20 mouse cellular contexts compared by ENCODE assay signal in genomic region chr7:99091915-99092645, GRCm38 (mm10). TPM values are rescaled to one million over a fixed set of nuclear protein-coding genes. Genes with fewer than 3 reads are reported as not detected.
A peak's percentile ranks its signal among the peaks of the same experiment; 100 is the strongest.
DNase-seq lines count a peak whose midpoint lies in the region; ATAC-seq and TF ChIP-seq lines count a peak whose summit lies in the region.
"Had no signal": no experiment of that assay in that cellular context is flagged by ENCODE, and none has a peak within 500 bp of the region (broad histone marks: within the 10 kb centered on the region; RNA-seq: fewer than 3 reads in every experiment).

No protein-coding gene starts in this region.

- TF ChIP-seq CTCF in kidney, postnatal 0 days (IDR thresholded peaks at IDR 0.05; ENCODE audit: low read depth), result no peak
- no peak for TF ChIP-seq CTCF in liver, postnatal 0 days (IDR thresholded peaks at IDR 0.05; ENCODE audit: low read depth)
- TF ChIP-seq CTCF in ES-Bruce4 (IDR thresholded peaks at IDR 0.05; ENCODE audit: low read depth, low read length), result no peak

- no peaks in the 10 kb centered on the region for H3K27me3 ChIP-seq in kidney, postnatal 0 days (ENCODE audit: insufficient read depth, low read length)
- H3K27me3 ChIP-seq in liver, postnatal 0 days (ENCODE audit: insufficient read depth, low read length), result no peaks in the 10 kb centered on the region
- no peaks in the 10 kb centered on the region for H3K27me3 ChIP-seq in liver, embryonic 11.5 days (replicated peaks; ENCODE audit: control insufficient read depth, insufficient read depth, low read length)
- H3K27me3 ChIP-seq in ES-Bruce4 (ENCODE audit: control insufficient read depth, insufficient read depth, low read length, poor library complexity, severe bottlenecking), result no peaks in the 10 kb centered on the region
- no peaks in the 10 kb centered on the region for H3K27me3 ChIP-seq in hindbrain, embryonic 10.5 days (ENCODE audit: insufficient read depth, poor library complexity, severe bottlenecking)
- H3K27me3 ChIP-seq: embryonic facial prominence, embryonic 12.5 days; forebrain, embryonic 15.5 days; heart, embryonic 15.5 days; Patski had no signal

- no peak overlapping the region for H3K9ac ChIP-seq in kidney, postnatal 0 days (ENCODE audit: low read depth, low read length)
- peak overlapping the region; percentile 46; the same call in 1 of the 2 replicates for H3K9ac ChIP-seq in liver, postnatal 0 days (replicated peaks)
- H3K9ac ChIP-seq in liver, embryonic 11.5 days (ENCODE audit: low read depth, low read length), result no peak overlapping the region
- no peak overlapping the region for H3K9ac ChIP-seq in ES-Bruce4 (ENCODE audit: low read depth, poor library complexity, severe bottlenecking)
- H3K9ac ChIP-seq: embryonic facial prominence, embryonic 12.5 days; forebrain, embryonic 15.5 days; heart, embryonic 15.5 days had no signal

- peaks cover 7% of the 10 kb centered on the region; the same call in 1 of the 2 replicates for H3K36me3 ChIP-seq in kidney, postnatal 0 days (ENCODE audit: insufficient read depth, low read length)
- peaks cover 21% of the 10 kb centered on the region for H3K36me3 ChIP-seq in liver, postnatal 0 days (replicated peaks; ENCODE audit: insufficient read depth, low read length)
- H3K36me3 ChIP-seq in liver, embryonic 11.5 days (ENCODE audit: control insufficient read depth, insufficient read depth, low read length), result no peaks in the 10 kb centered on the region; the same call in 1 of the 2 replicates
- no peaks in the 10 kb centered on the region for H3K36me3 ChIP-seq in ES-Bruce4 (ENCODE audit: control insufficient read depth, insufficient read depth, low read length, poor library complexity, severe bottlenecking)
- H3K36me3 ChIP-seq in hindbrain, embryonic 10.5 days, result peaks cover 5% of the 10 kb centered on the region; the same call in 1 of the 2 replicates

- ATAC-seq in kidney, postnatal 0 days (replicated peaks; ENCODE audit: low FRiP score, low read depth), result 0 out of 2 replicates have a peak, but pooled peaks have one; percentile 40
- peak; percentile 76 for ATAC-seq in liver, postnatal 0 days
- ATAC-seq in liver, embryonic 11.5 days (replicated peaks; ENCODE audit: low FRiP score), result no peak
- ATAC-seq: activated CD4-positive, CD25-positive, alpha-beta regulatory T cell, adult 4 months; forebrain, embryonic 15.5 days; hindbrain, embryonic 16.5 days; Patski had no signal

- H3K27ac ChIP-seq in kidney, postnatal 0 days, result no peak overlapping the region
- peak overlapping the region; percentile 62; the same call in 1 of the 2 replicates for H3K27ac ChIP-seq in liver, postnatal 0 days (ENCODE audit: low read depth)
- H3K27ac ChIP-seq in liver, embryonic 11.5 days (ENCODE audit: low read depth, low read length), result no peak overlapping the region
- no peak overlapping the region for H3K27ac ChIP-seq in ES-Bruce4 (ENCODE audit: insufficient read depth, low read length)
- no peak overlapping the region for H3K27ac ChIP-seq in hindbrain, embryonic 10.5 days
- H3K27ac ChIP-seq: embryonic facial prominence, embryonic 12.5 days; forebrain, embryonic 15.5 days; heart, adult 2 months; heart, embryonic 15.5 days had no signal

- 57% methylated on average over 17 of the region's 17 CpGs for WGBS in kidney, postnatal 0 days
- WGBS in liver, postnatal 0 days (ENCODE audit: insufficient replicate concordance), result 70% methylated on average over 17 of the region's 17 CpGs
- WGBS in liver, embryonic 11.5 days, result 84% methylated on average over 17 of the region's 17 CpGs
- WGBS in hindbrain, embryonic 10.5 days, result 89% methylated on average over 17 of the region's 17 CpGs

- H3K9me3 ChIP-seq in kidney, postnatal 0 days (replicated peaks; ENCODE audit: low read length), result no peaks in the 10 kb centered on the region
- H3K9me3 ChIP-seq in liver, postnatal 0 days (ENCODE audit: low read length), result no peaks in the 10 kb centered on the region
- H3K9me3 ChIP-seq in liver, embryonic 11.5 days (ENCODE audit: control insufficient read depth, low read length), result no peaks in the 10 kb centered on the region
- H3K9me3 ChIP-seq in ES-Bruce4 (replicated peaks; ENCODE audit: control insufficient read depth, insufficient read depth, low read length, poor library complexity, severe bottlenecking), result no peaks in the 10 kb centered on the region
- no peaks in the 10 kb centered on the region for H3K9me3 ChIP-seq in hindbrain, embryonic 10.5 days
- H3K9me3 ChIP-seq: embryonic facial prominence, embryonic 12.5 days; forebrain, embryonic 15.5 days; heart, embryonic 15.5 days had no signal

- H3K4me2 ChIP-seq in kidney, postnatal 0 days (ENCODE audit: low read length), result no peak overlapping the region
- 0 out of 2 replicates have a peak overlapping the region, but pooled peaks have one; percentile 10 for H3K4me2 ChIP-seq in liver, postnatal 0 days (ENCODE audit: low read depth, low read length)
- H3K4me2 ChIP-seq in liver, embryonic 11.5 days, result no peak overlapping the region
- H3K4me2 ChIP-seq: embryonic facial prominence, embryonic 12.5 days; forebrain, embryonic 15.5 days; heart, embryonic 11.5 days; heart, embryonic 15.5 days had no signal

- TF ChIP-seq POLR2A in ES-Bruce4 (IDR thresholded peaks at IDR 0.05; ENCODE audit: insufficient read depth, low read length), result no peak

- H3K4me3 ChIP-seq in kidney, postnatal 0 days (replicated peaks; ENCODE audit: low read depth, low read length), result no peak overlapping the region
- H3K4me3 ChIP-seq in liver, postnatal 0 days (ENCODE audit: low read depth, low read length), result no peak overlapping the region
- H3K4me3 ChIP-seq in liver, embryonic 11.5 days (ENCODE audit: low read depth, low read length), result no peak overlapping the region
- peak overlapping the region; percentile 25 for H3K4me3 ChIP-seq in ES-Bruce4 (ENCODE audit: low read depth, low read length)
- H3K4me3 ChIP-seq in hindbrain, embryonic 10.5 days, result no peak overlapping the region
- H3K4me3 ChIP-seq: embryonic facial prominence, embryonic 12.5 days; forebrain, embryonic 15.5 days; heart, adult 2 months; heart, embryonic 15.5 days had no signal

- 0 out of 2 replicates have a peak, but pooled peaks cover 3% of the 10 kb centered on the region for H3K4me1 ChIP-seq in kidney, postnatal 0 days (replicated peaks; ENCODE audit: insufficient read depth, low read length)
- H3K4me1 ChIP-seq in liver, postnatal 0 days (ENCODE audit: insufficient read depth), result no peaks in the 10 kb centered on the region; the same call in 1 of the 2 replicates
- H3K4me1 ChIP-seq in liver, embryonic 11.5 days (replicated peaks; ENCODE audit: control insufficient read depth, insufficient read depth, low read length), result no peaks in the 10 kb centered on the region
- H3K4me1 ChIP-seq in ES-Bruce4 (ENCODE audit: control insufficient read depth, insufficient read depth, low read length), result no peaks in the 10 kb centered on the region
- H3K4me1 ChIP-seq in hindbrain, embryonic 10.5 days (replicated peaks), result peaks cover 15% of the 10 kb centered on the region
- H3K4me1 ChIP-seq: embryonic facial prominence, embryonic 12.5 days; forebrain, embryonic 15.5 days; heart, embryonic 15.5 days had no signal

- TF ChIP-seq EP300 in liver, postnatal 0 days (IDR thresholded peaks at IDR 0.05; ENCODE audit: low read depth), result no peak
- TF ChIP-seq EP300 in ES-Bruce4 (IDR thresholded peaks at IDR 0.05; ENCODE audit: insufficient read depth, low read depth, low read length), result no peak

- peak; percentile 27 for DNase-seq in kidney, postnatal 0 days (ENCODE audit: low spot score)
- no peak for DNase-seq in kidney, postnatal 14 days
- peak; percentile 43 for DNase-seq in liver, postnatal 0 days
- DNase-seq in liver, embryonic 11.5 days (ENCODE audit: low spot score), result no peak
- DNase-seq in 3134 (ENCODE audit: extremely low read depth, insufficient read length, low spot score), result peak; percentile 6
- no peak for DNase-seq in hindbrain, embryonic 10.5 days (ENCODE audit: low spot score)
- DNase-seq: adrenal gland, postnatal 14 days; cerebellum, adult 11-12 months; cerebellum, adult 9-10 months; cerebellum, postnatal 25 days; gastrocnemius, postnatal 10 days; heart, adult 2 months had no signal

RNA-seq across cellular contexts. Expression of gene Uvrag, which starts 48.9 kb away (rescaled TPM):
- 19.0 and 21.6 TPM in 2 replicates for polyA plus RNA-seq in kidney, postnatal 0 days (2015; fragmentation: Nextera tagmentation; extraction: Ambion mirVana)
- polyA plus RNA-seq in liver, postnatal 0 days (2015; fragmentation: Nextera tagmentation; extraction: Ambion mirVana), result 9.4 and 11.9 TPM in 2 replicates
- polyA plus RNA-seq in liver, embryonic 11.5 days (2014; fragmentation: Nextera tagmentation; extraction: Ambion mirVana), result 14.5 and 16.2 TPM in 2 replicates
- 16.1 and 16.9 TPM in 2 replicates for polyA plus RNA-seq in ES-Bruce4 (2011; ENCODE audit: insufficient read depth, insufficient read length, low read depth, missing spikeins)
- polyA plus RNA-seq in hindbrain, embryonic 10.5 days (2016; fragmentation: Nextera tagmentation; extraction: Ambion mirVana), result 10.9 and 12.8 TPM in 2 replicates

Comparison
In these comparisons a context has a peak if more than half of its experiments do, and no peak if none do; other contexts are left out.
1. DNase-seq: peak in kidney, postnatal 0 days (single experiment), liver, postnatal 0 days (single experiment) and 3134 (single experiment); none in kidney, postnatal 14 days (single experiment), liver, embryonic 11.5 days (single experiment) and hindbrain, embryonic 10.5 days (single experiment).